Mouse (Mus musculus) myocyte (in vitro differentiated cells): ENCODE measurements at regions not wholly inside any gene's neighbourhood (a gene's known extent, or its start where the extent isn't known, plus 50 kb on each side); places are given as distances from the start of the nearest gene placed in this dataset.

Source experiments
- E2F4 ChIP-seq: IDR thresholded peaks from one replicate; pipeline ENCODE4 v1.6.1; 2011; ENCODE audit warnings: mild to moderate bottlenecking, control low read depth, moderate library complexity; ENCODE audit not compliant: insufficient read depth
- MAX ChIP-seq: IDR thresholded peaks from one replicate; pipeline ENCODE4 v1.6.1; 2011; ENCODE audit warnings: low read depth, mild to moderate bottlenecking, control low read depth
- MYOD1 ChIP-seq, 3 experiments: IDR thresholded peaks; one replicate each; pipeline ENCODE4 v1.6.1; 2011; ENCODE audit warnings: control low read depth in 2 of 3, low read depth in 2 of 3, mild to moderate bottlenecking in 2 of 3, moderate library complexity in 1 of 3; ENCODE audit not compliant: insufficient read length in 2 of 3, control insufficient read depth in 1 of 3
- MYOG ChIP-seq, 3 experiments: IDR thresholded peaks; one replicate each; pipeline ENCODE4 v1.6.1; 2011; ENCODE audit warnings: control low read depth in 2 of 3, low read depth in 2 of 3, mild to moderate bottlenecking in 2 of 3; ENCODE audit not compliant: insufficient read length in 2 of 3, control insufficient read depth in 1 of 3, insufficient read depth in 1 of 3
- POLR2A ChIP-seq: IDR thresholded peaks from one replicate; pipeline ENCODE4 v1.6.1; 2011; ENCODE audit warnings: low read depth, mild to moderate bottlenecking, control low read depth, moderate library complexity; ENCODE audit not compliant: insufficient read length
- POLR2AphosphoS2 ChIP-seq: IDR thresholded peaks from one replicate; pipeline ENCODE4 v1.6.1; 2011; ENCODE audit warnings: low read depth, control low read depth; ENCODE audit not compliant: insufficient read length
- TCF12 ChIP-seq: IDR thresholded peaks from one replicate; pipeline ENCODE4 v1.6.1; 2011; ENCODE audit warnings: mild to moderate bottlenecking, control low read depth; ENCODE audit not compliant: poor library complexity, insufficient read depth, severe bottlenecking
- USF1 ChIP-seq: IDR thresholded peaks from one replicate; pipeline ENCODE4 v1.6.1; 2011; ENCODE audit warnings: low read depth, mild to moderate bottlenecking, control low read depth, moderate library complexity

DNA sequence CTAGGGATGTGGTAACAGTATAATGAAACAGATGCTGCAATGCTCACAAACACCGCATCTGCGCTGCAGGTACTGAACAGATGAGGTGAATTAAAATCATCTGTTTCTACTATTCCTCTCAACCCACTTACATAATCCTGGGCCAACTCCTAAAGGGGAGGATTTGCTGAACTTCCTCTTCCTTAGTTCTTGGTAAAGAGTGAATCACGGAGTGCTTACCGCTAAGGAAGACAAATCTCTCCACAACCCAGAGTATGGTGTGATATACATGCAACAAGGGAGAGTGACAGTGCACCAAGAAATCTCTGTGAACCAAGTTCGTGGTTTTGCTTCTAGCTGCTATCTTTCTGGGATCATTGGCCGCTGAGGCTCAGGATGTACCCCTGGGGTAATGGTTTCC is 244.2 kb downstream of the Hivep2 start:
- TF ChIP-seq POLR2A (no peak), POLR2AphosphoS2 (no peak), MYOG (IDR thresholded peaks at IDR 0.05; ENCODE audit: control insufficient read depth in 1 of 3, insufficient read depth in 1 of 3, insufficient read length in 2 of 3, low read depth in 2 of 3) (no peak), TCF12 (no peak), MAX (no peak), MYOD1 (IDR thresholded peaks at IDR 0.05; ENCODE audit: control insufficient read depth in 1 of 3, insufficient read length in 2 of 3, low read depth in 2 of 3) (no peak), E2F4 (no peak), USF1 (no peak)
